Mouse (Mus musculus) megakaryocyte, embryonic 14.5 days (primary cell): ENCODE data around the gene Olfr1112. TPM values are rescaled to one million over a fixed set of nuclear protein-coding genes. Genes with fewer than 3 reads are reported as not detected.
"Not testable (repeated sequence)": the region's sequence is repeated elsewhere in the genome, so short reads cannot be mapped to it uniquely, and the experiment has no call there.

Experiments used
- H3K27me3 ChIP-seq: replicated peaks from 2 replicates; pipeline ENCODE3; 2012; ENCODE audit warnings: inconsistent platforms
- H3K36me3 ChIP-seq: replicated peaks from 2 replicates; pipeline ENCODE3; 2012; ENCODE audit warnings: low read length, inconsistent platforms, mixed read lengths
- H3K4me1 ChIP-seq: 2 replicates; pipeline ENCODE4 v1.6.1; 2012; ENCODE audit warnings: inconsistent platforms
- H3K4me3 ChIP-seq: replicated peaks from 2 replicates; pipeline ENCODE3; 2012; ENCODE audit warnings: moderate library complexity, mild to moderate bottlenecking, inconsistent platforms
- H3K9me3 ChIP-seq: 2 replicates; pipeline ENCODE4 v1.6.1; 2012; ENCODE audit warnings: inconsistent platforms
- FLI1 ChIP-seq: IDR thresholded peaks from 2 replicates; pipeline ENCODE4 v1.6.1; 2012; ENCODE audit warnings: low read length, inconsistent platforms, mixed read lengths
- GATA1 ChIP-seq: IDR thresholded peaks from 3 replicates; pipeline ENCODE4 v1.6.1; 2012; ENCODE audit warnings: mixed read lengths, low read length, inconsistent platforms, borderline replicate concordance
- polyA plus RNA-seq: library from polyadenylated mRNA; stranded (reverse); fragments of >175 nt; gene quantifications from 2 replicates; pipeline ENCODE4 v1.2.3, GENCODE M21; 2012; ENCODE audit warnings: low replicate concordance; ENCODE audit not compliant: insufficient read depth

The Olfr1112 gene
- polyA plus RNA-seq: not detected in 2 replicates

GRCm38 (mm10) chr2:87187498-87187897, at the start of gene Olfr1112:
Gene Olfr1112, plus strand, starts transcription at chr2:87187798.
- no peak for TF ChIP-seq GATA1
- no peak for TF ChIP-seq FLI1
- H3K9me3 ChIP-seq: no peaks in the 10 kb centered on the region
- no peaks in the 10 kb centered on the region for H3K36me3 ChIP-seq
- no peaks in the 10 kb centered on the region for H3K4me1 ChIP-seq
- no peaks in the 10 kb centered on the region for H3K27me3 ChIP-seq
- no peak within 1 kb of the TSS for H3K4me3 ChIP-seq

- no peaks in the 10 kb centered on the region for H3K4me1 ChIP-seq
Measured at GRCm38 (mm10) chr2:87140200-87140599, 47.4 kb upstream of the Olfr1112 start, which contains the start of gene Olfr1110. Gene Olfr1110, minus strand, starts transcription at chr2:87140300.

GRCm38 (mm10) chr2:87152524-87152923, 35.1 kb upstream of the Olfr1112 start, which contains the start of gene Olfr1111:
Gene Olfr1111, minus strand, starts transcription at chr2:87152624.
- Histone ChIP-seq H3K36me3 (no peaks in the 10 kb centered on the region), H3K4me1 (no peaks in the 10 kb centered on the region), H3K27me3 (no peaks in the 10 kb centered on the region), H3K9me3 (no peaks in the 10 kb centered on the region), H3K4me3 (no peak within 1 kb of the TSS)
- TF ChIP-seq GATA1 (no peak), FLI1 (no peak)

More at GRCm38 (mm10) chr2:87140200-87140599, 47.4 kb upstream of the Olfr1112 start, which contains the start of gene Olfr1110:
- TF ChIP-seq FLI1 (no peak), GATA1 (no peak)
- H3K36me3 ChIP-seq: no peaks in the 10 kb centered on the region
- no peak within 1 kb of the TSS for H3K4me3 ChIP-seq
- no peaks in the 10 kb centered on the region for H3K9me3 ChIP-seq
- no peaks in the 10 kb centered on the region for H3K27me3 ChIP-seq

GRCm38 (mm10) chr2:87167731-87168130, 19.9 kb upstream of the Olfr1112 start:
- H3K27me3 ChIP-seq, H3K4me1 ChIP-seq, H3K36me3 ChIP-seq, H3K4me3 ChIP-seq: not testable (repeated sequence)
- peaks cover 16% of the 10 kb centered on the region for H3K9me3 ChIP-seq

GRCm38 (mm10) chr2:87208670-87209069, 21.1 kb downstream of the Olfr1112 start, which contains the start of gene Olfr1113:
Gene Olfr1113, plus strand, starts transcription at chr2:87208970.
- Histone ChIP-seq H3K4me3 (no peak within 1 kb of the TSS), H3K36me3 (no peaks in the 10 kb centered on the region), H3K27me3 (no peaks in the 10 kb centered on the region), H3K9me3 (0 out of 2 replicates have a peak, but pooled peaks cover 3% of the 10 kb centered on the region), H3K4me1 (no peaks in the 10 kb centered on the region)
- no peak for TF ChIP-seq GATA1
- no peak for TF ChIP-seq FLI1

Other genes starting within 250 kb of the Olfr1112 start
- not detected in 2 replicates for gene Olfr1099, start 227.1 kb upstream of the Olfr1112 start, polyA plus RNA-seq
- gene Olfr1100, start 207.8 kb upstream of the Olfr1112 start, polyA plus RNA-seq: not detected in 2 replicates
- not detected in 2 replicates for gene Olfr1101, start 196.6 kb upstream of the Olfr1112 start, polyA plus RNA-seq
- gene Olfr1102, start 189.4 kb upstream of the Olfr1112 start, polyA plus RNA-seq: not detected in 2 replicates
- gene Olfr1104, start 160.7 kb upstream of the Olfr1112 start, polyA plus RNA-seq: not detected in 2 replicates
- gene Olfr1105, start 151.3 kb upstream of the Olfr1112 start, polyA plus RNA-seq: 0.02 TPM in 1 of 2 replicates, not detected in the other
- not detected in 2 replicates for gene Olfr1106, start 135.5 kb upstream of the Olfr1112 start, polyA plus RNA-seq
- not detected in 2 replicates for gene Olfr1107, start 112.0 kb upstream of the Olfr1112 start, polyA plus RNA-seq
- gene Olfr1109, start 91.8 kb upstream of the Olfr1112 start, polyA plus RNA-seq: not detected in 2 replicates
- gene Olfr259, start 73.2 kb upstream of the Olfr1112 start, polyA plus RNA-seq: not detected in 2 replicates
- not detected in 2 replicates for gene Olfr1110, start 47.5 kb upstream of the Olfr1112 start, polyA plus RNA-seq
- gene Olfr1111, start 35.2 kb upstream of the Olfr1112 start, polyA plus RNA-seq: not detected in 2 replicates
- not detected in 2 replicates for gene Olfr1113, start 21.2 kb downstream of the Olfr1112 start, polyA plus RNA-seq
- not detected in 2 replicates for gene Olfr1115, start 60.2 kb downstream of the Olfr1112 start, polyA plus RNA-seq
- not detected in 2 replicates for gene Olfr1116, start 79.7 kb downstream of the Olfr1112 start, polyA plus RNA-seq
- gene Olfr1118, start 119.8 kb downstream of the Olfr1112 start, polyA plus RNA-seq: 0.43 TPM in 1 of 2 replicates, not detected in the other
- not detected in 2 replicates for gene Olfr1120, start 167.0 kb downstream of the Olfr1112 start, polyA plus RNA-seq
- not detected in 2 replicates for gene Olfr1121, start 182.1 kb downstream of the Olfr1112 start, polyA plus RNA-seq
- not detected in 2 replicates for gene Olfr1122, start 198.1 kb downstream of the Olfr1112 start, polyA plus RNA-seq
- not detected in 2 replicates for gene Olfr1123, start 228.8 kb downstream of the Olfr1112 start, polyA plus RNA-seq
- not detected in 2 replicates for gene Olfr1124, start 242.5 kb downstream of the Olfr1112 start, polyA plus RNA-seq